Mouse (Mus musculus) CD8-positive naive resting alpha-beta T cell, adult 2 months (primary cell): ENCODE measurements around the gene Sap30.
"Not testable (repeated sequence)": the region's sequence is repeated elsewhere in the genome, so short reads cannot be mapped to it uniquely, and the experiment has no call there.

Experiments
- DNase-seq, 2 experiments: peaks; one replicate each; pipeline ENCODE4 v3.0.0; 2022; ENCODE audit warnings: low read depth in 2 of 2, low spot score in 2 of 2

The Sap30 gene

GRCm38 (mm10) chr8:57487441-57488155 lies at the start of gene Sap30:
Gene Sap30 (minus strand): TSS chr8:57487860.
- peak; percentile 98 to 99 for DNase-seq

GRCm38 (mm10) chr8:57536167-57536566 lies 48.5 kb upstream of the Sap30 start:
- no peak for DNase-seq

GRCm38 (mm10) chr8:57534495-57534894 lies 46.8 kb upstream of the Sap30 start:
- DNase-seq, result no peak

GRCm38 (mm10) chr8:57533106-57533505 lies 45.4 kb upstream of the Sap30 start:
- DNase-seq, result no peak

- no peak for DNase-seq
Measured at GRCm38 (mm10) chr8:57532223-57532622, 44.6 kb upstream of the Sap30 start.

- DNase-seq, result peak; percentile 53 to 65
Measured at GRCm38 (mm10) chr8:57530666-57531349, 43.1 kb upstream of the Sap30 start.

- DNase-seq, result no peak
Measured at GRCm38 (mm10) chr8:57530238-57530637, 42.6 kb upstream of the Sap30 start.

GRCm38 (mm10) chr8:57528036-57528435 lies 40.4 kb upstream of the Sap30 start:
- DNase-seq, result no peak

- DNase-seq, result no peak
Measured at GRCm38 (mm10) chr8:57520186-57520786, 32.6 kb upstream of the Sap30 start.

GRCm38 (mm10) chr8:57517723-57518122 lies 30.1 kb upstream of the Sap30 start:
- DNase-seq, result no peak

GRCm38 (mm10) chr8:57516685-57517084 lies 29.0 kb upstream of the Sap30 start:
- DNase-seq, result not testable (repeated sequence)

- DNase-seq, result not testable (repeated sequence)
Measured at GRCm38 (mm10) chr8:57513178-57513661, 25.6 kb upstream of the Sap30 start.

GRCm38 (mm10) chr8:57512141-57513056 lies 24.7 kb upstream of the Sap30 start:
- no peak for DNase-seq

GRCm38 (mm10) chr8:57511316-57512118 lies 23.9 kb upstream of the Sap30 start, which contains the start of gene Hmgb2:
Gene Hmgb2 (plus strand): TSS chr8:57511907.
- DNase-seq, result peak; percentile 99

- DNase-seq, result peak in 1 of 2 experiments; percentile 15
Measured at GRCm38 (mm10) chr8:57510791-57511315, 23.2 kb upstream of the Sap30 start.

- DNase-seq, result no peak
Measured at GRCm38 (mm10) chr8:57508657-57509056, 21.0 kb upstream of the Sap30 start.

GRCm38 (mm10) chr8:57507556-57508063 lies 19.9 kb upstream of the Sap30 start:
- no peak for DNase-seq

GRCm38 (mm10) chr8:57505500-57505899 lies 17.8 kb upstream of the Sap30 start:
- DNase-seq, result not testable (repeated sequence)

GRCm38 (mm10) chr8:57503641-57504040 lies 16.0 kb upstream of the Sap30 start:
- peak; percentile 80 to 81 for DNase-seq
